Mouse (Mus musculus) left cerebral cortex, adult 8-10 months (tissue): Measurements from ENCODE around the gene Gm28168. TPM values are rescaled to one million over a fixed set of nuclear protein-coding genes. Genes with fewer than 3 reads are reported as not detected.
"Not testable (repeated sequence)": the region's sequence is repeated elsewhere in the genome, so short reads cannot be mapped to it uniquely, and the experiment has no call there.

ENCODE experiments used
- DNase-seq, 2 experiments: peaks; one replicate each; pipeline ENCODE4 v3.0.0; 2022; ENCODE audit warnings: low spot score in 2 of 2
- total RNA-seq, 4 experiments: library from RNA; stranded (reverse); gene quantifications; 2 replicates each; pipeline ENCODE4 v1.2.4; 2022

Gm28168 gene
- not detected for total RNA-seq

GRCm38 (mm10) chr1:117927715-117928114 is at the start of gene Gm28168:
TSS of gene Gm28168 (plus strand) at chr1:117928015.
- DNase-seq = not testable (repeated sequence)

- DNase-seq = no peak
These were observed 37.8 kb downstream of the Gm28168 start, which contains the start of gene Gm7145 for GRCm38 (mm10) chr1:117965639-117966038. TSS of gene Gm7145 (plus strand) at chr1:117965939.

Other genes starting within 250 kb of the Gm28168 start
- gene Gm28363, start 230.9 kb upstream of the Gm28168 start, total RNA-seq = not detected
- not detected for gene B020011L13Rik, start 146.9 kb upstream of the Gm28168 start, total RNA-seq
- not detected for gene Gm28360, start 97.9 kb upstream of the Gm28168 start, total RNA-seq
- gene Gm7145, start 37.9 kb downstream of the Gm28168 start, total RNA-seq = not detected
- gene Gm29106, start 248.5 kb downstream of the Gm28168 start, total RNA-seq = not detected